Mouse (Mus musculus): Measurements from ENCODE around the gene Pwp2. TPM values are rescaled to one million over a fixed set of nuclear protein-coding genes. Genes with fewer than 3 reads are reported as not detected.
"Not testable (repeated sequence)": the region's sequence is repeated elsewhere in the genome, so short reads cannot be mapped to it uniquely, and the experiment has no call there.

Gene Pwp2
- total and polyA plus RNA-seq, 3 experiments = 49.6 to 91.5 (median 62.4) TPM

- H3K36me3 ChIP-seq (ENCODE audit: control insufficient read depth in 1 of 2, insufficient read depth in 2 of 2, low read length in 2 of 2) = no peaks in the 10 kb centered on the region
- H3K4me3 ChIP-seq (ENCODE audit: control insufficient read depth in 1 of 2, insufficient read depth in 1 of 2, low read depth in 2 of 2, low read length in 2 of 2) = no peak overlapping the region
- peaks cover 0 to 2% of the 10 kb centered on the region in 2 experiments; a peak in 2 of 4 replicates for H3K27me3 ChIP-seq (ENCODE audit: control insufficient read depth in 1 of 2, insufficient read depth in 2 of 2, low read length in 2 of 2)
- no peak overlapping the region for H3K9ac ChIP-seq (ENCODE audit: control insufficient read depth, low read depth, low read length, poor library complexity, severe bottlenecking)
- H3K4me1 ChIP-seq (ENCODE audit: control insufficient read depth in 1 of 2, insufficient read depth in 2 of 2, low read length in 2 of 2) = peaks cover 0 to 8% of the 10 kb centered on the region in 2 experiments; a peak in 1 of 4 replicates
- no peak for TF ChIP-seq MYC (IDR thresholded peaks at IDR 0.05; ENCODE audit: low read depth, low read length)
- TF ChIP-seq CHD1 (IDR thresholded peaks at IDR 0.05; ENCODE audit: low read depth, low read length) = no peak
- TF ChIP-seq ZNF384 (IDR thresholded peaks at IDR 0.05; ENCODE audit: low read depth, low read length) = no peak
- TF ChIP-seq KAT2A (conservative IDR thresholded peaks at IDR 0.05; ENCODE audit: low read depth, low read length) = no peak
- no peak for TF ChIP-seq ZC3H11A (IDR thresholded peaks at IDR 0.05; ENCODE audit: low read depth, low read length)
- TF ChIP-seq UBTF (IDR thresholded peaks at IDR 0.05; ENCODE audit: borderline replicate concordance, insufficient read depth, low read depth, low read length) = no peak
- TF ChIP-seq MAX (IDR thresholded peaks at IDR 0.05; ENCODE audit: low read length) = no peak
- no peak for TF ChIP-seq ETS1 (IDR thresholded peaks at IDR 0.05; ENCODE audit: low read depth, low read length)
- no peak for TF ChIP-seq MAZ (IDR thresholded peaks at IDR 0.05; ENCODE audit: low read depth, low read length)
- no peak for TF ChIP-seq POLR2AphosphoS2 (IDR thresholded peaks at IDR 0.05; ENCODE audit: low read length)
- no peak for TF ChIP-seq GATA1 (IDR thresholded peaks at IDR 0.05; ENCODE audit: low read depth, low read length)
- no peak for TF ChIP-seq EP300 (IDR thresholded peaks at IDR 0.05; ENCODE audit: low read depth in 1 of 2, low read length in 2 of 2)
- TF ChIP-seq TAL1 (IDR thresholded peaks at IDR 0.05; ENCODE audit: low read length) = no peak
- TF ChIP-seq SMC3 (IDR thresholded peaks at IDR 0.05; ENCODE audit: low read depth, low read length) = no peak
- TF ChIP-seq SIN3A (IDR thresholded peaks at IDR 0.05; ENCODE audit: low read length) = no peak
- TF ChIP-seq POLR2AphosphoS5 (IDR thresholded peaks at IDR 0.05; ENCODE audit: borderline replicate concordance, low read depth, low read length) = no peak
- no peak for TF ChIP-seq E2F4 (IDR thresholded peaks at IDR 0.05; ENCODE audit: borderline replicate concordance, low read depth, low read length)
- no peak for TF ChIP-seq CTCF (IDR thresholded peaks at IDR 0.05 in 2 of 3, conservative IDR thresholded peaks at IDR 0.05 in 1 of 3; ENCODE audit: control insufficient read depth in 1 of 3, insufficient read depth in 1 of 3, low read depth in 2 of 3, low read length in 3 of 3, poor library complexity in 1 of 3, severe bottlenecking in 1 of 3)
- TF ChIP-seq CHD2 (IDR thresholded peaks at IDR 0.05; ENCODE audit: low read length) = no peak
- no peaks in the 10 kb centered on the region for H3K79me2 ChIP-seq (ENCODE audit: control insufficient read depth, insufficient read depth, low read length, poor library complexity)
- no peak for DNase-seq (ENCODE audit: low read depth, low spot score)
- H3K9me3 ChIP-seq (replicated peaks; ENCODE audit: insufficient read depth, low read length) = no peaks in the 10 kb centered on the region
- no peak overlapping the region for H3K27ac ChIP-seq (ENCODE audit: control insufficient read depth, low read depth, low read length)
Measured at GRCm38 (mm10) chr10:78126311-78126710, 58.6 kb downstream of the Pwp2 start.

- not testable (repeated sequence) for DNase-seq (ENCODE audit: low read depth, low spot score); H3K27ac ChIP-seq (ENCODE audit: control insufficient read depth, low read depth, low read length); H3K9me3 ChIP-seq (replicated peaks; ENCODE audit: insufficient read depth, low read length); H3K36me3 ChIP-seq (ENCODE audit: control insufficient read depth in 1 of 2, insufficient read depth in 2 of 2, low read length in 2 of 2); H3K4me1 ChIP-seq (ENCODE audit: control insufficient read depth in 1 of 2, insufficient read depth in 2 of 2, low read length in 2 of 2); H3K79me2 ChIP-seq (ENCODE audit: control insufficient read depth, insufficient read depth, low read length, poor library complexity); H3K4me3 ChIP-seq (ENCODE audit: control insufficient read depth in 1 of 2, insufficient read depth in 1 of 2, low read depth in 2 of 2, low read length in 2 of 2); H3K27me3 ChIP-seq (ENCODE audit: control insufficient read depth in 1 of 2, insufficient read depth in 2 of 2, low read length in 2 of 2); H3K9ac ChIP-seq (ENCODE audit: control insufficient read depth, low read depth, low read length, poor library complexity, severe bottlenecking)
Measured at GRCm38 (mm10) chr10:78125061-78125460, 59.9 kb downstream of the Pwp2 start.

- H3K27me3 ChIP-seq (ENCODE audit: control insufficient read depth in 1 of 2, insufficient read depth in 2 of 2, low read length in 2 of 2); H3K9me3 ChIP-seq (replicated peaks; ENCODE audit: insufficient read depth, low read length); H3K79me2 ChIP-seq (ENCODE audit: control insufficient read depth, insufficient read depth, low read length, poor library complexity); H3K36me3 ChIP-seq (ENCODE audit: control insufficient read depth in 1 of 2, insufficient read depth in 2 of 2, low read length in 2 of 2); H3K4me3 ChIP-seq (ENCODE audit: control insufficient read depth in 1 of 2, insufficient read depth in 1 of 2, low read depth in 2 of 2, low read length in 2 of 2); H3K9ac ChIP-seq (ENCODE audit: control insufficient read depth, low read depth, low read length, poor library complexity, severe bottlenecking); H3K4me1 ChIP-seq (ENCODE audit: control insufficient read depth in 1 of 2, insufficient read depth in 2 of 2, low read length in 2 of 2); H3K27ac ChIP-seq (ENCODE audit: control insufficient read depth, low read depth, low read length): not testable (repeated sequence)
- peak; percentile 12 for DNase-seq (ENCODE audit: low read depth, low spot score)
Measured at GRCm38 (mm10) chr10:78124137-78124536, 60.8 kb downstream of the Pwp2 start.

All from MEL (cell line).